In the genomic region with DNA sequence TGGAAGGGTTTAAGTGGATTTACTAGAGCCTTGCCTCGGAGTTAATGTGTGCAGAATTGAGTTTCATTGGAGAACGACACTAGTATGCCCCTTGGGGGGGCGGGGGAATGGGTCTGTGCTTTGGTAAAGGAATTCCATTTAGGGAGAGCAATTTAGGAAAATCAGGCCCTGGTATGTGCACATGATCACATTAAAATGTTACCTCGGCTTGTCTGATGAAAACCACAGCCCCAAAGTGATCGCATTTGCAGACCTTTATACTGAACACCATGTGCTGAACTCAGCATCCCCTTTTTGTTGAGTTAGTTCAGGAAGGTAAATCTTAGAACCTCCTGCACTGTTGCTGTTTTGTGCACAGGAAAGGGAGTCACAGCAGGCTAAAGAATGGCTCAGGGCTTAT, we compare ENCODE assay signal across 12 mouse cellular contexts.
DNase-seq lines count a peak whose midpoint lies in the region; ATAC-seq lines count a peak whose summit lies in the region.
"Had no signal": no experiment of that assay in that cellular context is flagged by ENCODE, and none has a peak within 500 bp of the region (broad histone marks: within the 10 kb centered on the region; RNA-seq: fewer than 3 reads in every experiment).

No protein-coding gene starts in this region.

- 0 out of 2 replicates have a peak, but pooled peaks have one; percentile 7 for ATAC-seq in hindbrain, embryonic 15.5 days (ENCODE audit: low FRiP score, low read depth)
- no peak for ATAC-seq in hindbrain, embryonic 12.5 days (ENCODE audit: low FRiP score)
- no peak for ATAC-seq in midbrain, embryonic 14.5 days (ENCODE audit: low FRiP score, low TSS enrichment)
- ATAC-seq in midbrain, embryonic 15.5 days (replicated peaks): no peak
- no peak for ATAC-seq in limb, embryonic 15.5 days (ENCODE audit: insufficient number of reproducible peaks, low FRiP score, low TSS enrichment, low read depth)
- ATAC-seq: inflammation-experienced regulatory T-cells, adult 6 months had no signal

- peak overlapping the region; percentile 26 for H3K27ac ChIP-seq in hindbrain, embryonic 15.5 days (replicated peaks)
- no peak overlapping the region for H3K27ac ChIP-seq in hindbrain, embryonic 12.5 days
- H3K27ac ChIP-seq in midbrain, embryonic 14.5 days (replicated peaks; ENCODE audit: low read depth, low read length): no peak overlapping the region
- no peak overlapping the region for H3K27ac ChIP-seq in midbrain, embryonic 15.5 days
- peak overlapping the region; percentile 77 for H3K27ac ChIP-seq in limb, embryonic 15.5 days
- H3K27ac ChIP-seq: liver, embryonic 14.5 days had no signal

- H3K9ac ChIP-seq in hindbrain, embryonic 15.5 days: no peak overlapping the region
- H3K9ac ChIP-seq in hindbrain, embryonic 12.5 days: no peak overlapping the region
- no peak overlapping the region for H3K9ac ChIP-seq in midbrain, embryonic 14.5 days (replicated peaks; ENCODE audit: low read length)
- no peak overlapping the region for H3K9ac ChIP-seq in midbrain, embryonic 15.5 days
- no peak overlapping the region for H3K9ac ChIP-seq in limb, embryonic 15.5 days
- H3K9ac ChIP-seq: liver, embryonic 14.5 days had no signal

- peaks cover 11% of the 10 kb centered on the region for H3K4me1 ChIP-seq in hindbrain, embryonic 15.5 days (replicated peaks)
- 0 out of 2 replicates have a peak, but pooled peaks cover 6% of the 10 kb centered on the region for H3K4me1 ChIP-seq in hindbrain, embryonic 12.5 days
- peaks cover 6% of the 10 kb centered on the region for H3K4me1 ChIP-seq in midbrain, embryonic 14.5 days (ENCODE audit: control insufficient read depth, insufficient read depth, low read length)
- peaks cover 17% of the 10 kb centered on the region for H3K4me1 ChIP-seq in midbrain, embryonic 15.5 days
- H3K4me1 ChIP-seq in limb, embryonic 15.5 days: peaks cover 14% of the 10 kb centered on the region

- no peak overlapping the region for H3K4me2 ChIP-seq in hindbrain, embryonic 15.5 days
- no peak overlapping the region for H3K4me2 ChIP-seq in hindbrain, embryonic 12.5 days (replicated peaks)
- no peak overlapping the region for H3K4me2 ChIP-seq in midbrain, embryonic 14.5 days (ENCODE audit: low read length)
- H3K4me2 ChIP-seq in midbrain, embryonic 15.5 days: no peak overlapping the region
- no peak overlapping the region for H3K4me2 ChIP-seq in limb, embryonic 15.5 days

- WGBS in hindbrain, embryonic 15.5 days: 62% methylated on average over 5 of the region's 5 CpGs
- 63% methylated on average over 5 of the region's 5 CpGs for WGBS in hindbrain, embryonic 12.5 days
- WGBS in midbrain, embryonic 14.5 days: 66% methylated on average over 5 of the region's 5 CpGs
- 59% methylated on average over 5 of the region's 5 CpGs for WGBS in midbrain, embryonic 15.5 days
- 20% methylated on average over 5 of the region's 5 CpGs for WGBS in limb, embryonic 15.5 days

- DNase-seq in cerebellum, postnatal 14 days: peak; percentile 13 to 39
- no peak for DNase-seq in cerebellum, adult 8-10 months
- peak; percentile 8 for DNase-seq in midbrain, embryonic 14.5 days
- no peak for DNase-seq in thymus, postnatal 10 days (ENCODE audit: low spot score in 2 of 2)
- DNase-seq: thymus, adult 18-20 months had no signal

- no peaks in the 10 kb centered on the region for H3K9me3 ChIP-seq in hindbrain, embryonic 15.5 days
- no peaks in the 10 kb centered on the region for H3K9me3 ChIP-seq in hindbrain, embryonic 12.5 days (replicated peaks)
- 0 out of 2 replicates have a peak, but pooled peaks cover 3% of the 10 kb centered on the region for H3K9me3 ChIP-seq in midbrain, embryonic 14.5 days (ENCODE audit: control insufficient read depth, low read length)
- no peaks in the 10 kb centered on the region for H3K9me3 ChIP-seq in midbrain, embryonic 15.5 days
- no peaks in the 10 kb centered on the region for H3K9me3 ChIP-seq in limb, embryonic 15.5 days
- H3K9me3 ChIP-seq: G1E had no signal

- H3K4me3 ChIP-seq in hindbrain, embryonic 15.5 days: no peak overlapping the region
- H3K4me3 ChIP-seq in hindbrain, embryonic 12.5 days: no peak overlapping the region
- H3K4me3 ChIP-seq in midbrain, embryonic 14.5 days (replicated peaks; ENCODE audit: low read depth, low read length): no peak overlapping the region
- H3K4me3 ChIP-seq in midbrain, embryonic 15.5 days: no peak overlapping the region
- no peak overlapping the region for H3K4me3 ChIP-seq in limb, embryonic 15.5 days

- no peaks in the 10 kb centered on the region for H3K27me3 ChIP-seq in hindbrain, embryonic 15.5 days
- H3K27me3 ChIP-seq in hindbrain, embryonic 12.5 days: no peaks in the 10 kb centered on the region
- no peaks in the 10 kb centered on the region for H3K27me3 ChIP-seq in midbrain, embryonic 14.5 days (ENCODE audit: control insufficient read depth, insufficient read depth, low read length)
- H3K27me3 ChIP-seq in midbrain, embryonic 15.5 days (replicated peaks): no peaks in the 10 kb centered on the region
- H3K27me3 ChIP-seq in limb, embryonic 15.5 days: no peaks in the 10 kb centered on the region

- no peaks in the 10 kb centered on the region for H3K36me3 ChIP-seq in hindbrain, embryonic 15.5 days
- H3K36me3 ChIP-seq in hindbrain, embryonic 12.5 days: no peaks in the 10 kb centered on the region
- no peaks in the 10 kb centered on the region for H3K36me3 ChIP-seq in midbrain, embryonic 14.5 days (ENCODE audit: control insufficient read depth, insufficient read depth, low read length)
- no peaks in the 10 kb centered on the region for H3K36me3 ChIP-seq in midbrain, embryonic 15.5 days (replicated peaks)
- no peaks in the 10 kb centered on the region for H3K36me3 ChIP-seq in limb, embryonic 15.5 days
- H3K36me3 ChIP-seq: G1E had no signal

Comparison
In these comparisons a context has a peak if more than half of its experiments do, and no peak if none do; other contexts are left out.
1. DNase-seq: peak in cerebellum, postnatal 14 days (2 of 2) and midbrain, embryonic 14.5 days (single experiment); none in cerebellum, adult 8-10 months (single experiment) and thymus, postnatal 10 days (0 of 2).
2. H3K27ac ChIP-seq: peak in hindbrain, embryonic 15.5 days (single experiment) and limb, embryonic 15.5 days (single experiment); none in hindbrain, embryonic 12.5 days (single experiment), midbrain, embryonic 14.5 days (single experiment) and midbrain, embryonic 15.5 days (single experiment).